Mouse (Mus musculus) R1 (cell line): ENCODE measurements at regions not wholly inside any gene's neighbourhood (a gene's known extent, or its start where the extent isn't known, plus 50 kb on each side); places are given as distances from the start of the nearest gene placed in this dataset.

ENCODE experiments used
- DNase-seq: peaks from one replicate; pipeline ENCODE4 v3.0.0-alpha.2; 2018; ENCODE audit warnings: low read depth, low spot score

DNA sequence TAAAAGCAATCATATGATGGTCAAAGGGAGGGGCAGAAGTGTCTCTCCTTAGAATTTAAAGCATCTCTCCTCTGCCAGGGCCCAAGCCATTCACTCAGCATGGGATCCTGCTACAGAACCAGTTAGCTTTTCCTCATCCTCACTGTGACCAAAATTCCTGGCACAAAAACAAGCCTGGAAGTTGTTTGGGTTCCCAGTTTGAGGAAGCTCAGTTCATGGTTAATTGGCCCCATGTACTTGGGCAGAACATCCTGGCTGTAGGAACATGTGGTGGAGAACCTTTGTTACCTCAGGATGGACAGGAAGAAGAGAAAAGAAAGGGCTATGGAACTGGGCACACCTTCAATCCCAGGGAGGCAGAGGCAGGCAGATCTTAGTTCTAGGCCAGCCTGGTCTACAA lies 52.4 kb upstream of the Mfge8 start:
- DNase-seq: no peak

DNA sequence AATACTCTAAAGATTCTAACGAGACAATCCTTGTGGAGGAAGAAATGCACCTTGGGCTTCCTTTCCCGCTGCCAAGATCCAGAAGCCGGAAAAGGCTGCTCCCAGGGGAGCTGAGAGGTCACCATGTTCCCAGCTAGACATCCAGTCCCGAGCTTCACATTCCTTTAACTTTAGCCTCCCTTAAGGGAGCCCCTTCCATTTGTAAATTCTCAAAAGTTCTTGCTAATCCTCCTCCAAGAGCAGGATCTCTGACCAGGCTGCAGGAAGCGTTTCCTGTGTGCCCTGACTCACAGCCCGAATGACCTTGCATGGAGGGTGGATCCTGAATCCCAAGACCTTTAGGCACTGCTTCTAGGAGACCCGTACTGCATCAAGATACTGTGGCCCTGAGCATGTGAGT lies 53.5 kb upstream of the Mfge8 start:
- peak; percentile 67 for DNase-seq

DNA sequence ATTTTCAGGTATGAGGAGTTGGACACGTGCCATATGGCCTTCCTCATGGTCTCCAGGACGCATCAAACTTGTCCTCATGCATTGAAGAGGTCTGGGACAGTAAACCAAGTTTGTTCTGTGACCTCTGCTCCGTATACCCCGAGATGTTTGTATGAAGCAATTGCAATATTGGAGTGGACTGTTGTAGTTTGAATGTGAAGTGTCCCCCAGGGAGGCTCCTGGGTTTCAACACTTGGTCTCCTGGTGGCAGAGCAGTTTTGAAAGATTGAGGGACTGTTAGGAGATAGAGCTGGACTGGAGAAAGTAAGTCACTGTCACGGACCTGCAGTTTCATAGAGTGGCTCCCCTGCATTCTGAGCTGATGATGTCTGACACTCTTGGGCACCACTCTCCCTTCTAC lies 54.6 kb upstream of the Mfge8 start:
- DNase-seq: no peak

DNA sequence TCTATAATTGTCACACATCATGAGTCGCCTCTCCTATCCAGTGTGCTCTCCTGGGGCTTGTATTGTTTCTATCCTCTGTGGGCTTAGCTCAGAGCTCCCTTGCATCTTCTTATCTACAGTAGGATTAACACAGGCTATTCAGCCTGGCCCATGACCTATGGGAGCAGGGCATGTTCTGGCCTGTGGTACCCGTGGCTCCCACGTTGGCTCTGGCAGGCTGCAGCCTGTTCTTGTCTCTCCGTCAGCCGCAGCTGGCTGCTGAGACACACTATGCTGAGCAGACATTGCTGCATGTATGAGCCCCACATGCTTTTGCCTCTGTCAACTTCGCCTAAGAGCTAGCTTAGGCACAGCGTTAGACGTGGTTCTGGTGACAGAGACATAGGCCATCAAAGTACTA lies 58.3 kb upstream of the Mfge8 start:
- DNase-seq: no peak

DNA sequence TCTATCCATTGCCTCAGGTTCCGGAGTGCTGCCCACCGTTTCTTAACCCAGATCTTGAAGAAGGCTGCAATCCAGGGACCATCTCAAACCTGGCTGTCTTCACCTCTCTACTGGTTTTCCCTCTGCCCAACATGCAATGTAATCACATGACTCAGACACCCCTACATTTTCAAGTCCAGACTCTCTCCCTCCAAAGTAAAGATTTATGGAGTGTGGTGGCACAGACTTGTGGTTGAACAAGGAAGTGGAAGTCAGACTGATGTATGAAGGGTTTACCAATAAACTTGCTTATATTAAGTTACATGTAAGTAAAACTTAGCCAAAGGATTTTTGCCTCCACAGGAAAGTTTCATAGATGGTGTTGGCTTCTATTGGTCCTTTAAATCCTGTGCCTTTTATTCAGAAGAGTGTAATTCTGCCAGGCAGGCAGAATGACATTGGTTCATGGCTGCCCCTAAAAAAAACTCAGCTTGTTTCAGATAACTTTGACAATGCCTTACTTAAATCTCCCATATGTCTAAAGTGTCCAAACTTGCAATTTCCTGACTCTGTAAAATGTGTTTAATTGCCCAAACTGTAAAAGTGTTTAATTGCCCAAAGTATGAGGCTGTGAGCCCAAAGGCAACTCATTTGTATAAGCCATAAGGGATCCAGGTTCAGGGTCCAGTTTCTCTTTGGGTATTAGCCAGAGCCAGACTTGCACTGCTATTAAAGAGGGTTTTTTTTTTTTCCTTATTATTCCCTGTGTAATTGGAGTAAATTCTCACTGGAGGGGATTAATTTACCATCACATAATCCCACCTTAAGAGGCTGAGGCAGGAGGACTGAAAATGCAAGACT lies 61.7 kb upstream of the Mfge8 start:
- DNase-seq: no peak

DNA sequence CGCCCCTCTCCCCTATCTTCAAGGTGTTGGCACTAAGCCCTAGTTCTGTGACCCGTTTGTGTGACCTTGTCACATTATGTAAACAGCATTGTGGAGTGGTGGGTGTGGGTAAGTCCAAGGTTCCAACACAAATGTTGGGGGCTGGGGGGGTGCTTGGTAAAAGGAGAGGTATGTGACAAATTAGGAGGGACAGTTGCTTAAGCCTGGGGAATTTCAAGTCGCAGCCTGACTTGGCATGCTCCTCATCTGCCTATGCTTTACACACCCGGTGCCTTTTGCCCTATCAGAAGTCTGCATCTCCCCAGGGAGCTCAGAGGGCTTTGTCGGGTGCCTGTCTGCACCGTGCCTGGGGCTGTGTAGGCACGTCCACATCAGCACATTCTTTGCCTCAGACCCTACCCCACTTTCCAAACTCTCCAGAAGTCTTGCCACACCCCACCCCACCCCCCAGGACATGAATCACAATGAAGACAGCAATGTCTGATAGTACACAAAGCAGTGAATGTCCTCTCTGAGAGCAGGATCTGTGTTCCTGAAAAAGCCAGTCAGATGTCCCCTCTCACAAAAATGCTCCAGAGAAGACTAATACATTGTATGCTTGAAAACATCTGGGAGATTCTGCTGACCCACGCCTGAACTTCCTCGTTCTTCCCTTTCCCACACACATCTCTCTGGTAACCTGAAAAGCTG lies 61.6 kb upstream of the Abhd2 start:
- DNase-seq: peak; percentile 99

DNA sequence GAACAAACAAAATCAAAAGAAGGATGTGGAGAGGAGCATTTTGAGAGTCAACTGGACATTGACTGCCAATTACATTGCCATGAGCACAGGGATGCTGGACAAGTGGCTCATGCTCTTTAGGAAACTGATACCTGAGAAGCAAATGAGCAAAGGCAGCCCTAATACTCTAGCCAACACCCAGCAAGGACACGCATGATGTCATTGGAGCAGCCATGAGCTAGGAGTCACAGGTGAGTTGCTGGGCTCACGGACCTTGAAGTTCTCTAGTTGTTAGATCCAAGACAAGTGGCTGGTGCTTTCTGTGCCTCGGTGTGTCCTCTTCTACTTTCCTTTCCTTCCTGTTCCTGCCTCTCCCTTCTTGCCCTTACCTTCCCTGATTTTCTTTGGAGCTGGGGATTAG lies 60.8 kb upstream of the Abhd2 start:
- peak; percentile 75 for DNase-seq

DNA sequence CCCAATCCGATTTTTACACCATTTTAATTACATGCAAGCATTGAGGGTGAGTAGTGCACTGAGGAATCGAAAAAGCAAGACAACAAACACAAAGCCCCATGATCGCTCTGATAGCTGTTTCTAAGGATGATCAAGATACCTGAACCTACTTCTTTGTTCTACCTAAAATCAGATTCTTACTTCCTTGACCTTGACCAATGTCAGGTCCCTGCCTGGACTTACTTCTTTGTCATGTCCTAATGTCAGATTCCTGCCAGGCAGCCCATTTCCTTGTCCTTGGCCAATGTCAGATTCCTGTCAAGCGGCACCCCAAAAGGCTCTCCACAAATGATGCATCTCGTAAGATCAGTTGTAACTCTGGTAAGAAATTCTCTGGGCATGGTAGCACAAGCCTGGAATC lies 58.0 kb upstream of the Abhd2 start:
- peak; percentile 84 for DNase-seq

DNA sequence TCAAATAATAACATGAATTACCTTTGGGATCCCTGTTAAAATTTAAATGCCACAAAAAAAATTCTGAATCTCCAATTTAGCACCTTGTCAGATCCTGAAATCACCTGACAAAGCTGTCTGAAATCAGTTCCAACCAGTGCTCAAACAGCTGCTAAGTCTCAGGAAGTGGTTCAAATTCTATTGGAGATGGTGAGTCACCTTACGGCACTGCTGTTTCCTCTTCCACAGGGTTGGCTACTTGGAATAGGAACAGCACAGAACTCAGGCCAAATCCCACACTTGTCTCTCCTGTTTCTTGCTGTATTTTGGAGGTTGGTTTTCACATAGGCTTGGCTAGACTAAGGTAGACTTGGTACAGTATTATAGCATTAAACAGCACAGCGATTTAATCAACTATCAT lies 55.8 kb upstream of the Abhd2 start:
- no peak for DNase-seq

DNA sequence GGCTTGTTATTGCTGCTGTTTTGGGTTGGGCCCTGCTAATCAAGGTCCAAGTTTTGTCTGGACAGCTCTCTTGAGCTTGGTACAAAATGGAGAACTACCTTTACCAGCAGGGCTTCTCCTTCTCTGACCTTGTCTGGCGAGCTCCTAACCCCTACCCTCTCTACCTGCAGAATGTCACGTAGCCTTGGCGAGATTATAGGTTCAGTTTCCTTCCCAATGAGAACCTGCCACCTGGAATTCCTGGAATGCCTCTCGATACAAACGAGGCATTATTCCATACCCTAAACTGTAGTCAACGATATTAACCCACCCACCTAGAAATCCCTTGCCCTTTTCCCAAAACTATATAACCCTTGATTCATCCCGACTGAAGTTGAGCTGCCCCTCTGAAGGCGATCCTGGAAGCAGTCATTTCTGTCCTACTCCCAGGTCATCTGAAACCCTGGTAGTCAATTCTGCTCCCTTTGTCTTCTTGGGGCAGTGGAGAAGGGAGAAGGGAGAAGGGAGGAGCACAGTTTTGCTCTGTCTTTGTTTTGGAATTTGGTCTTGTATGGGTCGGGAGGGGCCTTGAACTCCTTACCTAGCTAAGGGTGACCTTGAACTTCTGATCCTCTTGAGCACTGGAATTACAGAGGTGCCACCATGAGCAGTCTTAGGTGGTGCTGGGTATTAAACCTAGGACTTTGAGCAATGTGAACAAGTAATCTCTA lies 50.2 kb upstream of the Abhd2 start:
- DNase-seq: peak; percentile 88
